Mouse (Mus musculus): Measurements from ENCODE around the gene Zbp1.

The Zbp1 gene

GRCm38 (mm10) chr2:173218416-173219141, at the start of gene Zbp1:
Zbp1 (minus strand) TSS chr2:173218923.
- DNase-seq (ENCODE audit: low read depth, low spot score): peak; percentile 50

- DNase-seq (ENCODE audit: low read depth, low spot score): no peak
Observed at GRCm38 (mm10) chr2:173267562-173267961, 48.8 kb upstream of the Zbp1 start.

- DNase-seq (ENCODE audit: low read depth, low spot score): no peak
Observed at GRCm38 (mm10) chr2:173266349-173267112, 47.8 kb upstream of the Zbp1 start.

- DNase-seq (ENCODE audit: low read depth, low spot score): no peak
Observed at GRCm38 (mm10) chr2:173265468-173266265, 46.9 kb upstream of the Zbp1 start.

GRCm38 (mm10) chr2:173264467-173265128, 45.9 kb upstream of the Zbp1 start:
- peak; percentile 65 for DNase-seq (ENCODE audit: low read depth, low spot score)

GRCm38 (mm10) chr2:173263636-173264330, 45.1 kb upstream of the Zbp1 start:
- no peak for DNase-seq (ENCODE audit: low read depth, low spot score)

GRCm38 (mm10) chr2:173261497-173261896, 42.8 kb upstream of the Zbp1 start:
- DNase-seq (ENCODE audit: low read depth, low spot score): no peak

- no peak for DNase-seq (ENCODE audit: low read depth, low spot score)
Observed at GRCm38 (mm10) chr2:173258459-173259091, 39.9 kb upstream of the Zbp1 start.

GRCm38 (mm10) chr2:173257610-173258009, 38.9 kb upstream of the Zbp1 start:
- peak; percentile 79 for DNase-seq (ENCODE audit: low read depth, low spot score)

GRCm38 (mm10) chr2:173256552-173256949, 37.8 kb upstream of the Zbp1 start:
- DNase-seq (ENCODE audit: low read depth, low spot score): no peak

- DNase-seq (ENCODE audit: low read depth, low spot score): no peak
Observed at GRCm38 (mm10) chr2:173255810-173256551, 37.3 kb upstream of the Zbp1 start.

- DNase-seq (ENCODE audit: low read depth, low spot score): no peak
Observed at GRCm38 (mm10) chr2:173253761-173254662, 35.3 kb upstream of the Zbp1 start.

- DNase-seq (ENCODE audit: low read depth, low spot score): no peak
Observed at GRCm38 (mm10) chr2:173251675-173252074, 33.0 kb upstream of the Zbp1 start.

- no peak for DNase-seq (ENCODE audit: low read depth, low spot score)
Observed at GRCm38 (mm10) chr2:173251133-173251532, 32.4 kb upstream of the Zbp1 start.

GRCm38 (mm10) chr2:173250411-173250810, 31.7 kb upstream of the Zbp1 start:
- no peak for DNase-seq (ENCODE audit: low read depth, low spot score)

- no peak for DNase-seq (ENCODE audit: low read depth, low spot score)
Observed at GRCm38 (mm10) chr2:173249965-173250364, 31.2 kb upstream of the Zbp1 start.

- DNase-seq (ENCODE audit: low read depth, low spot score): no peak
Observed at GRCm38 (mm10) chr2:173249386-173249785, 30.7 kb upstream of the Zbp1 start.

GRCm38 (mm10) chr2:173248822-173249221, 30.1 kb upstream of the Zbp1 start:
- no peak for DNase-seq (ENCODE audit: low read depth, low spot score)

GRCm38 (mm10) chr2:173247911-173248310, 29.2 kb upstream of the Zbp1 start:
- DNase-seq (ENCODE audit: low read depth, low spot score): no peak

Measured in skeletal muscle tissue, adult 2 months (tissue).